Mouse (Mus musculus): ENCODE data around the gene Kcnb1.
A peak's percentile ranks its signal among the peaks of the same experiment; 100 is the strongest.

Kcnb1 gene

GRCm38 (mm10) chr2:167079535-167080257 is 110.3 kb downstream of the Kcnb1 start:
- peak; percentile 98 for DNase-seq (ENCODE audit: low read depth, low spot score)

GRCm38 (mm10) chr2:167078931-167079495 is 110.9 kb downstream of the Kcnb1 start:
- peak; percentile 90 for DNase-seq (ENCODE audit: low read depth, low spot score)

DNA sequence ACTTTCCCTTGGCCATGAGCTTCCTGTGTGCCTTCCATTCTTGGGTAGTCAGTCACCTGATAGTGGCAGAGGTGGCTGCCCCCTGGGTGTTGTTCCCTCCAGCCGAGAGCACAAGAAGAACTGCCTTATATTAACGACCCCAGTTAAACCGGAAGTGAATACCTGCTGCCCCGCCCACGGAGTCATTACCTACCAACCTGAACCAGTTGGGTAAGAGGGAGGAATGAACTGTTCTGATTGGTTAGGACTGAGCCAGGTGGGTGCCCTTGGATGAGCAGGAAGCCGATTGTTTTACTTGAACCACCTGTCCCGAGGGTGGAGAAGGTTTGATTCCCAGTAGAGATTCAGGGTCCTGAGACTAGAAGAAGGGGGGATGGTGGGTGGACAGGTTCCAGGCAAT is 111.5 kb downstream of the Kcnb1 start:
- no peak for DNase-seq (ENCODE audit: low read depth, low spot score)

DNA sequence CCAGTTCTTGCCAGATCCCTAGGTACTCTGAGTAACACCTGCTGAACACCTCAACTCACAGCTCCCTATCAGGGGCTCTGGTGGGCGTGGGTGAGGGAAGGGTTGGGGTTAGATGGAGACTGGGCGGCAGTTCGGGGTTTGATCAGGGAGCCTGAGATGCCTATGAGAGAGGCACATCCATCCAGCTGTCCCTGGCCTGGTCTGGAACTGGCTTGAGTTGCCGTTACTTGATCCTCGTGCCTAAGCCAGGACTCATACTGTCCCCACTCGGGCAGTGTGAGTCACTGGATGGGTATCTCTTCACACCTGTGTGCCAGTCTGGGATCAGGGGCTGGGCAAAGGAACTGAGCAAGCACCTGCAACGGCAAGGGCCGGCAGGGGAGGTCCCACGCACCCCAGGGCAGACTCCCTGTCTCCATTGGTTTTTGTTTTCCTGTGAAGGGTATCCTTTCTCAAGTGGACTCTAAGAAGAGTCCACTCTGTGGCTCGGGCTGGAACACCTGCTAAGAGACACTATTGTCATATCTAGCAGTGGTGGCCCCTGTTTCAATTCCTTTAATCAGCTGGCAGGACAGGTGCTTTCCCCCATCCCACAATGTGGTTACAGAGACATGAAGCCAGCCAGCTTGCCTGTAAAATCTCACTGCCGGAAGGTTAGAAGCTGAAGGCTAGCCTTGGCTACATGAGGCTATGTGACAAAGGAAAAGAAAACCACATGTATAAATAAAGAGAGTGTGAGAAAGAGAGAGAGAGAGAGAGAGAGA is 112.6 kb downstream of the Kcnb1 start:
- no peak for DNase-seq (ENCODE audit: low read depth, low spot score)

DNA sequence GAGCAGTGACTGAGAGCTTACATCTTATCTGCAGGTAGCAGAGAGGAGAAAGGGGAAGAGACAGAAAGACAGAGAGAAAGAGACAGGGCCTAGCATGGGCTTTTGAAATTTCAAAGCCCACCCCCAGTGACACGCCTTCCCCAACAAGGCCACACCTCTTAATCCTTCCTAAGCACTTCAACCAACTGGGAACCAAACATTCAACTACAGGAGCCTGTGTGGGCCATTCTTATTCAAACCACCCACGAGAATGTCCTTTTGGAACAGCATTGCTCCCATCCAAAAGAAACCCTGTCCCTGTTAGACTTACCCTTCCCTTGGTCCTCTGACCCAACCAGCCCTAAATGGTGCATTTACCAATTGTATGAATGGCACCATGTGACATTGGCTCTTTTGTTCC is 113.2 kb downstream of the Kcnb1 start:
- DNase-seq (ENCODE audit: low read depth, low spot score), result no peak

- no peak for DNase-seq (ENCODE audit: low read depth, low spot score)
Measured at GRCm38 (mm10) chr2:167076352-167076751, 113.6 kb downstream of the Kcnb1 start.

DNA sequence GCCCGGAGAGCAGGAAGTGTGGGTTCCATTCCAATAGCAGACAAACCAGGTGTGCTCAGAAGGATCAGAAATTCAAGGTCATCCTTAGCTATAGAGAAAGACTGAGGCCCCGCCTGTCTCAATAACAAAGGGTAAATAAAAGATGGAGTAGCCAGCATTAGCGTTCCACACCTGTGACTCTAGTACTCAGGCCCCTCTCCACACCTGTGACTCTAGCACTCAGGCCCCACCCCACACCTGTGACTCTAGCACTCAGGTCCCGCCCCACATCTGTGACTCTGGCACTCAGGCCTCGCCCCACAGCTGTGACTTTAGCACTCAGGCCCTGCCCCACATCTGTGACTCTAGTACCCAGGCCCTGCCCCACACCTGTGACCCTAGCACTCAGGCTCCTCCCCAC is 115.4 kb downstream of the Kcnb1 start:
- DNase-seq (ENCODE audit: low read depth, low spot score), result no peak

- DNase-seq (ENCODE audit: low read depth, low spot score), result peak; percentile 98
Measured at GRCm38 (mm10) chr2:167071641-167072601, 118.0 kb downstream of the Kcnb1 start.

DNA sequence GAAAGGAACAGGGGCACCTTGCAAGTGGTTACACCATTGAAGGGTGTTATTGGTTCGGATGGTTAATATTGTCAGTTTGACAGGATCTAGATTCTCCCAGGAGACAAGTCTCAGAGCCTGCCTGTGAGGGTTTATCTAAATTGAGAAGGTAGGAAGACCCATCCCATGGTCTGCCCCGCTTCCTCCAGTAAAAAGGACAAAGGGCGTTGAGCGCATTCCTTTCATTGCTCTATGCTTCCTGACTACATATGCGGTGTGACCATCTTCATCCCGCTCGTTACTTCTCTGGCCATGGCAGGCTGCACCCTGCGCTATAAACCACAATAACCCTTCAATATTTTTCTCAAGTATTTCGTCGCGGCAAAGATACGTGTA is 118.7 kb downstream of the Kcnb1 start:
- DNase-seq (ENCODE audit: low read depth, low spot score), result no peak

DNA sequence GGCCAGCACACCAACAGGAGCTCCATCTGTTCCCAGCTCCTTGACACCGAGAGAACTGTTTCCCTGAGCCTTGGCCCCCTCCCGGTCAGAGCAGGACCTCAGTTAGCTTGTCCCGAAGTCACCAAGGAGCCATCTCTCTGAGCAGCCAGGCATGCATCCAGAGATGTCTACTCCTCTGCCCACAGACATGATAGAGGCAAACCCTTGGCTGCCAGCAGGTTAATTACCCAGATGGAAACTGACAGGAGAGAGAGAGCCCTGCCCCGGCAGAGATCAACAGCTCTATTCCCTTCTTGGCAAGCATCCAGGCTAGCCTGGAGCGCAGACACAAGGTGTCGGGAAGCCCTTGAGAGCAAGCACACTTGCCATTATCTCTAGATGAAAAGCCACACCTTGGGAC is 119.6 kb downstream of the Kcnb1 start:
- DNase-seq (ENCODE audit: low read depth, low spot score), result peak; percentile 87

DNA sequence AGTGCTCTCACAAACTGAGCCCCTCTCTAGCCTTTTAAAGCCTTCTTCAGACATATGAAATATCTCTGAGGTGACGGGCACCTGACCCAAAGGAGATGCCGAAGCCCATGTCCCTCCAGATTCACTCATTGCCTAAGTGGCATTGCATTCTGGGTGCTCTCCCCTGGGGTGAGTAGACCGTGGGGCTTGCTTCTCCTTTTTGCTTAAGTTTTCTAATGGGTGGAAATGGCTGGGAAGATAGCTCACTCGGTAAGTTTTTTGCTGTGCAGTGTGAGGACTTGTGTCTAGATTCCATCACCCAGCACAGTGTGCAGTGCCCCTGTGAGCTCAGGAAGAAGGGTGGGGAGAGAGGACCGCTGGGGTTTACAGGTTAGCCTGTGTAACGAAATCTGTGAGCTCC is 122.4 kb downstream of the Kcnb1 start:
- no peak for DNase-seq (ENCODE audit: low read depth, low spot score)

GRCm38 (mm10) chr2:167066528-167067516 is 123.1 kb downstream of the Kcnb1 start:
- DNase-seq (ENCODE audit: low read depth, low spot score), result no peak

GRCm38 (mm10) chr2:167066031-167066430 is 123.9 kb downstream of the Kcnb1 start:
- DNase-seq (ENCODE audit: low read depth, low spot score), result no peak

DNA sequence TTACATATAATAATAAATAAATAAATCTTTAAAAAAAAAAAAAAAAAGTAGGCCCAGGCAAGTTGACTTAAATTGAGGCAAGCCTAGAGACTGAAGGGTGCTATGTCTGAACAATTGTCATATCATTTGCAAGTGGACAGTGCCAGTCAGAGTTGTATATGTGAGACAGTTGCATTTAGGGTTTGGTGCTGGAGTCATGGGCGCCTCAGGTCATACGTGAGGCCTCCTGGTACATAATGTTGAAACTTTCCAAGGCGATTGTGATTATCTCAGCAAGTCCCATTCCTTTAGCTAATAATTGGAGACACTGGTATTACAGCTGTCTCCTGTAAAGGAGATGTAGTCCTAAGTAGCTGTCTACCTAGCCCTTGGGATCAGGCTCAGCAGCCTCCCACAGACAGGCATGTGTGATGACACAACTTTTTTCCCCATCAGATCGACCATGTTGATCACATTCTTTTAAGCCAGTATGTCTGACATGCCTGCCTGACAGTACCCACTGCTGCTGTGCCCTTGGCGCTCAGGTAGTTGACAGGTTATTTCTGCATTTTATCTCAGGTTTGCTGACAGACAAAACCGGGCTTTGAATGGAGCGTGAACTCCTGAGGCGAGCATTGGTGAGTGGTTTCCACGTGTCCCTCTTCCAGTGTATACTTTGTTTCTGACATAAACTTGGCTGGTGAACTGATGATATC is 125.2 kb downstream of the Kcnb1 start:
- no peak for DNase-seq (ENCODE audit: low read depth, low spot score)

DNA sequence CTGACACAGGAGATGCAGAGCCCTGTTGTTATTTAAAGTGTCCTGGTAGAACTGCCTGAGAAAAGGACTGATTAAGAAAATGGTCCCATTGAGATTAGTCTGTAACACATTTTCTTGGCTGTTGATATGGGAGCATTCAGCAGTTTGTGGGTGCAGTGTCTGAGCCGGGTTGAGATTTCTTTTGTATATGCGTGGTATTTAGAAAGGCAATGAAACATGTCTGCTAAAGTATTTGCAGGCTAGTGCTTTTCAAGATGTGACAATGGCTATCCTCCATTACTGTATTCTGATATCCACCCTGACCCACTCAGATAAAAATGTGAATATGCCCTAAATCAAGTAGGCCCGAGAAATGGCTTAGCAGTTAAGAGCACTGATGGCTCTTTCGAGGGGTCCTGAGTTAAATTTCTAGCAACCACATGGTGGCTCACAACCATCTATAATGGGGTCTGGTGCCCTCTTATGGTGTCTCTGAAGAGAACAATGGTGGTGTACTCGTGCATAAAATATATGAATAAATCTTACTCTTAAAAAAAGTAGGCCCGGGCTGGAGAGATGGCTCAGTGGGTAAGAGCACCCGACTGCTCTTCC is 126.0 kb downstream of the Kcnb1 start:
- no peak for DNase-seq (ENCODE audit: low read depth, low spot score)

- peak; percentile 96 for DNase-seq (ENCODE audit: low read depth, low spot score)
Measured at GRCm38 (mm10) chr2:167062965-167063880, 126.7 kb downstream of the Kcnb1 start, which contains the start of gene Znfx1. Gene Znfx1, minus strand, starts transcription at chr2:167063015.

GRCm38 (mm10) chr2:167062497-167062911 is 127.5 kb downstream of the Kcnb1 start:
- DNase-seq (ENCODE audit: low read depth, low spot score), result peak; percentile 96

DNA sequence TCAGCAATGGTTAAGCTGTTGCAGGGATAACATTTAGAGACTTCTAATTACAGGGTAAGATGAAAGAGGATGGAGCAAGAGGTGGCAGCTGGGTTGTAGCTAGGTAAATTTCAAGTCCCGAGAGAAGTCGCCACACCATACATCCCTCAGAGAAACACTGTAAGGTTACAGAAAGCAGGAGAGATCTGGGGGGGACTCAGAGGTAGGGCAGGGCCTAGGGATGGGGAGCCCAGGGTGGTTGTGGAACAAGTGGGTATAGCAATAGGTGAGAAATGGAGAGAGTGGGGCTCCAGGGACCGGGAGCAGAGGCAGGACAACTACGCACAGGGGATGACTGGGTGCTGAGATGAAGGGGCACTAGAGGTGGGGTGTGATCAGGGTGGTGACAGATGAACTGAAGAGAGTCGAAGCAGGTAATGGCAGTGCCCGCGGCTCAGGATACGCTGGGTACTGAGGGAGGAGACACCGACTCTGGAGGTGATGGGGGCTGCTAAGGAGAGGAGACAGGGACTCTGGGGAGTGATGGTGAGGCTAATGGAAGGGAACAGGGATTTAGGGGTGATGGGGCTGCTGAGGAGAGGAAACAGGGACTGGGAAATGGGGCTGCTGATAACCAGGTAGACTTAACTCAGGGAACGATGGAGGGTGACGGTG is 128.4 kb downstream of the Kcnb1 start:
- peak; percentile 44 for DNase-seq (ENCODE audit: low read depth, low spot score)
